27 mouse cellular contexts compared by ENCODE assay signal in the genomic region with DNA sequence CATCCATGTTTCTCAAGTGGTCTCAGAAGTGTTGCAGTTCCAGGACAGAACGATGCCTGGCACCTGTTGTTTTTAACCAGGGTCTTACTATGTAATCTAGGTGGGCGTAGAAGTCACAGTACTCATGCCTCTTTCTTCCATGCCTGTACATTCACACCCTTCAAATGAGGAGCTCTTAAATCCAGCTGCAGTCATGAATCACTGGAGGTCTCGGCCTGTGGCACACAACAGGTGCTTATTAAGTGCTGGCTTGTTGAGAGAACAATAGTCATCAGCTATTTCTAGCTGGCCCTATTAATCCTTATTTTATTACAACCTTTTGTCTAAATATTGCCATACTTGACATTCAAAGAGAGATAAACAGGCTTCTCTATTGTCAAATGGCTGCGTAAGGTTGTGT.
"Had no signal": no experiment of that assay in that cellular context is flagged by ENCODE, and none has a peak within 500 bp of the region (broad histone marks: within the 10 kb centered on the region; RNA-seq: fewer than 3 reads in every experiment).

No protein-coding gene starts in this region.

- ATAC-seq: hindbrain, embryonic 16.5 days; inflammation-experienced regulatory T-cells, adult 6 months; intestine, embryonic 15.5 days; intestine, postnatal 0 days had no signal

- H3K27ac ChIP-seq: gastrocnemius, adult 2 months; heart, embryonic 10.5 days; hindbrain, embryonic 10.5 days; hindbrain, embryonic 12.5 days; hindbrain, embryonic 14.5 days; intestine, embryonic 15.5 days; left cerebral cortex, adult 2 months; limb, embryonic 10.5 days; limb, embryonic 12.5 days; liver, embryonic 13.5 days; liver, embryonic 15.5 days had no signal

- H3K9ac ChIP-seq: heart, embryonic 12.5 days; hindbrain, embryonic 12.5 days; hindbrain, embryonic 14.5 days; intestine, embryonic 15.5 days; limb, embryonic 12.5 days; liver, embryonic 13.5 days; liver, embryonic 15.5 days had no signal

- H3K4me1 ChIP-seq: heart, embryonic 10.5 days; heart, embryonic 12.5 days; hindbrain, embryonic 12.5 days; intestine, embryonic 15.5 days; limb, embryonic 10.5 days; liver, embryonic 13.5 days; liver, embryonic 15.5 days had no signal

- DNase-seq: gastrocnemius, adult 2 months; gastrocnemius, postnatal 10 days; gastrocnemius, postnatal 25 days; heart, adult 18-20 months; heart, postnatal 10 days; heart, postnatal 4 days; kidney, adult 18-20 months; kidney, adult 8-10 months; kidney, postnatal 10 days; kidney, postnatal 36 days; layer of hippocampus, adult 9-11 months; liver; liver, embryonic 13.5 days had no signal

- H3K4me3 ChIP-seq: gastrocnemius, adult 2 months; heart, embryonic 10.5 days; heart, embryonic 12.5 days; hindbrain, embryonic 10.5 days; hindbrain, embryonic 12.5 days; intestine, embryonic 15.5 days; left cerebral cortex, adult 2 months; limb, embryonic 10.5 days; limb, embryonic 12.5 days; liver, embryonic 13.5 days; liver, embryonic 15.5 days had no signal

- H3K4me2 ChIP-seq: heart, embryonic 12.5 days; hindbrain, embryonic 12.5 days; hindbrain, embryonic 14.5 days; intestine, embryonic 15.5 days; limb, embryonic 12.5 days; liver, embryonic 11.5 days; liver, embryonic 13.5 days; liver, embryonic 15.5 days had no signal

- H3K36me3 ChIP-seq: heart, embryonic 10.5 days; heart, embryonic 12.5 days; hindbrain, embryonic 10.5 days; hindbrain, embryonic 12.5 days; intestine, embryonic 15.5 days; limb, embryonic 10.5 days; limb, embryonic 12.5 days; liver, embryonic 13.5 days; liver, embryonic 15.5 days had no signal

- H3K27me3 ChIP-seq: heart, embryonic 12.5 days; hindbrain, embryonic 12.5 days; intestine, embryonic 15.5 days; limb, embryonic 12.5 days; liver, embryonic 13.5 days; liver, embryonic 15.5 days had no signal

- H3K9me3 ChIP-seq: heart, embryonic 10.5 days; heart, embryonic 12.5 days; hindbrain, embryonic 10.5 days; hindbrain, embryonic 12.5 days; intestine, embryonic 15.5 days; limb, embryonic 10.5 days; limb, embryonic 12.5 days; liver, embryonic 13.5 days; liver, embryonic 15.5 days had no signal
